Mouse (Mus musculus): ENCODE measurements around the gene Maml3.

DNA sequence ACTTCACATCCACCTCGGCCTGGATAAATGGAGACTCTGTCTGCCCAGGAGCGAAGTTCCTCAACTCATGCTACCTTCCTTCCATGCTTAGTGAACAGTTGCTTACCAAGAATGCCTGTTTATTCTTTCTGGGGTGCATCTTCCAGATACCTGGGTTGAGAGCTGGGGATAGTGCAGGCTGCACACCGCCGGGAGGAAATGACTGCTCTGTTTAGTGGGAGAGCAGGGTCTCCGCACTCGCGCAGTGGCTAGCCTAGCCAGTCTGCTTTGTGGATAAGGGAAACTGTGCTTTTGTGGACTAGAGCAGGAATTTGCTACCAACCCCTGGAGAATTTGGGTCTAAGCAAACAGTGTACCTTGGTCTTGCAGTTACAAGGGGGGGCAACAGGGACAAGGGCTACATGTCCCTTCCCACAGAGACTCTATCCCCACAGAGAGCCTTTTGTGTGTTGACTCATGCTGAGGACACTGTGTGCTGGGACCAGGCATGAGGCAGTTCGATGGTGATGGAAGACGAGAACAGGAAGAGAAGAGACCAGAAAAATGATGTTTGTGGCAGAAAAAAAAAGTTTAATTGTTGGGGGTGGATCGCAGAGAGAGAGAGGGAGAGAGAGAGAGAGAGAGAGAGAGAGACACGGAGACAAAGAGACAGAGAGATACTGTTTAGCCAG is 442.9 kb downstream of the Maml3 start:
- TF ChIP-seq CTCF (IDR thresholded peaks at IDR 0.05; ENCODE audit: borderline replicate concordance, extremely low read depth, insufficient read depth, insufficient read length), result no peak
- TF ChIP-seq POLR2A (IDR thresholded peaks at IDR 0.05; ENCODE audit: borderline replicate concordance, extremely low read depth, insufficient read depth, insufficient read length, poor library complexity, severe bottlenecking), result no peak

All from brain, embryonic 14.5 days (tissue).